Mouse (Mus musculus): ENCODE measurements around the gene Spag7.
A peak's percentile ranks its signal among the peaks of the same experiment; 100 is the strongest.

Gene Spag7

GRCm38 (mm10) chr11:70668771-70669505, at the start of gene Spag7:
TSS of gene Spag7 (minus strand) at chr11:70669416.
- peak; percentile 92 for DNase-seq (ENCODE audit: low spot score)

GRCm38 (mm10) chr11:70718481-70718880, 49.3 kb upstream of the Spag7 start:
- DNase-seq (ENCODE audit: low spot score): no peak

- no peak for DNase-seq (ENCODE audit: low spot score)
Observed at GRCm38 (mm10) chr11:70715832-70716231, 46.6 kb upstream of the Spag7 start.

- DNase-seq (ENCODE audit: low spot score): no peak
Observed at GRCm38 (mm10) chr11:70713222-70713621, 44.0 kb upstream of the Spag7 start.

- DNase-seq (ENCODE audit: low spot score): no peak
Observed at GRCm38 (mm10) chr11:70711026-70711425, 41.8 kb upstream of the Spag7 start.

- DNase-seq (ENCODE audit: low spot score): no peak
Observed at GRCm38 (mm10) chr11:70706127-70706526, 36.9 kb upstream of the Spag7 start.

GRCm38 (mm10) chr11:70702781-70703180, 33.6 kb upstream of the Spag7 start:
- DNase-seq (ENCODE audit: low spot score): peak; percentile 42

- no peak for DNase-seq (ENCODE audit: low spot score)
Observed at GRCm38 (mm10) chr11:70701984-70702733, 32.9 kb upstream of the Spag7 start.

- DNase-seq (ENCODE audit: low spot score): no peak
Observed at GRCm38 (mm10) chr11:70701221-70701955, 32.2 kb upstream of the Spag7 start.

GRCm38 (mm10) chr11:70700613-70701012, 31.4 kb upstream of the Spag7 start:
- peak; percentile 78 for DNase-seq (ENCODE audit: low spot score)

GRCm38 (mm10) chr11:70699722-70700556, 30.7 kb upstream of the Spag7 start, which contains the start of the genes Inca1 and Kif1c:
TSS of gene Inca1 (minus strand) at chr11:70700155.
TSS of gene Kif1c (plus strand) at chr11:70700548.
- peak; percentile 97 for DNase-seq (ENCODE audit: low spot score)

- DNase-seq (ENCODE audit: low spot score): no peak
Observed at GRCm38 (mm10) chr11:70699051-70699450, 29.8 kb upstream of the Spag7 start.

GRCm38 (mm10) chr11:70697376-70697775, 28.2 kb upstream of the Spag7 start:
- DNase-seq (ENCODE audit: low spot score): no peak

- DNase-seq (ENCODE audit: low spot score): no peak
Observed at GRCm38 (mm10) chr11:70693504-70693903, 24.3 kb upstream of the Spag7 start.

- no peak for DNase-seq (ENCODE audit: low spot score)
Observed at GRCm38 (mm10) chr11:70689578-70689977, 20.4 kb upstream of the Spag7 start.

GRCm38 (mm10) chr11:70688372-70688771, 19.2 kb upstream of the Spag7 start:
- DNase-seq (ENCODE audit: low spot score): no peak

- DNase-seq (ENCODE audit: low spot score): peak; percentile 87
Observed at GRCm38 (mm10) chr11:70687601-70688199, 18.5 kb upstream of the Spag7 start, which contains the start of gene Camta2. TSS of gene Camta2 (minus strand) at chr11:70688105.

- peak; percentile 35 for DNase-seq (ENCODE audit: low spot score)
Observed at GRCm38 (mm10) chr11:70686901-70687566, 17.8 kb upstream of the Spag7 start.

GRCm38 (mm10) chr11:70683640-70684039, 14.4 kb upstream of the Spag7 start:
- no peak for DNase-seq (ENCODE audit: low spot score)

- no peak for DNase-seq (ENCODE audit: low spot score)
Observed at GRCm38 (mm10) chr11:70681897-70682581, 12.8 kb upstream of the Spag7 start.
